Mouse (Mus musculus): Measurements from ENCODE around the gene Fam241a. TPM values are rescaled to one million over a fixed set of nuclear protein-coding genes. Genes with fewer than 3 reads are reported as not detected.
A peak's percentile ranks its signal among the peaks of the same experiment; 100 is the strongest.

The Fam241a gene
- polyA plus RNA-seq, 1 experiment from 2014 or later: 7.4 TPM

DNA sequence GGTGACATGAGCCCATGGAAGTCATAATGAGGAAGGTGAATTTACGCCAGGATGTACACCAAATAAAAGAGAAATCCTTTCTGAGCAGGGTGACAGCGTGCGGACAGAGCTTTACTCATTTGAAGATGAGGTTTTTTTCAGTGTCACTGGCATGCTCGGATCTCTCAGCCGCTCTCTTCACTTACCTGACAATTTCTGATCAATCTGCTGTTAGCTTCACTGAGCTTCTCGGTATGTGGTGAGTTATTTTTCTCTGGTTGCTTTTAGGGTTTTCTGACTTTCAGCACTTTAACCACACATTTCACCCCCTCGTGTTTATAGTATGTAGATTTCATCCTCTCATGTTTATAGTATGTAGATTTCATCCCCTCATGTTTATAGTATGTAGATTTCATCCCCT lies 21.1 kb downstream of the Fam241a start:
- 81% methylated on average over 7 of the region's 7 CpGs for WGBS
- no peaks in the 10 kb centered on the region for H3K36me3 ChIP-seq
- no peaks in the 10 kb centered on the region for H3K9me3 ChIP-seq (replicated peaks)
- no peak overlapping the region for H3K4me2 ChIP-seq
- no peak overlapping the region for H3K9ac ChIP-seq
- H3K4me3 ChIP-seq: no peak overlapping the region
- no peak overlapping the region for H3K27ac ChIP-seq
- no peaks in the 10 kb centered on the region for H3K27me3 ChIP-seq
- ATAC-seq (replicated peaks; ENCODE audit: insufficient number of reproducible peaks, insufficient read depth, low FRiP score, low read depth): no peak
- H3K4me1 ChIP-seq (replicated peaks): no peaks in the 10 kb centered on the region

GRCm38 (mm10) chr3:127874254-127874883 lies 21.8 kb downstream of the Fam241a start:
- H3K27me3 ChIP-seq: no peaks in the 10 kb centered on the region
- no peaks in the 10 kb centered on the region for H3K4me1 ChIP-seq (replicated peaks)
- no peak overlapping the region for H3K27ac ChIP-seq
- H3K9ac ChIP-seq: no peak overlapping the region
- H3K4me2 ChIP-seq: no peak overlapping the region
- H3K36me3 ChIP-seq: no peaks in the 10 kb centered on the region
- H3K4me3 ChIP-seq: no peak overlapping the region
- ATAC-seq (replicated peaks; ENCODE audit: insufficient number of reproducible peaks, insufficient read depth, low FRiP score, low read depth): no peak
- WGBS: 39% methylated on average over 4 of the region's 4 CpGs
- no peaks in the 10 kb centered on the region for H3K9me3 ChIP-seq (replicated peaks)

- Histone ChIP-seq H3K9ac (no peak overlapping the region), H3K4me2 (no peak overlapping the region), H3K27me3 (no peaks in the 10 kb centered on the region), H3K4me3 (no peak overlapping the region), H3K4me1 (replicated peaks) (no peaks in the 10 kb centered on the region), H3K27ac (peak overlapping the region; percentile 35; the same call in 1 of the 2 replicates), H3K36me3 (no peaks in the 10 kb centered on the region), H3K9me3 (replicated peaks) (no peaks in the 10 kb centered on the region)
- WGBS: 56% methylated on average over 9 of the region's 9 CpGs
- ATAC-seq (replicated peaks; ENCODE audit: insufficient number of reproducible peaks, insufficient read depth, low FRiP score, low read depth): peak; percentile 50; the same call in 1 of the 2 replicates
These were observed 24.5 kb downstream of the Fam241a start for GRCm38 (mm10) chr3:127871575-127871974.

GRCm38 (mm10) chr3:127868880-127869279 lies 27.2 kb downstream of the Fam241a start:
- H3K9ac ChIP-seq: no peak overlapping the region
- H3K4me3 ChIP-seq: no peak overlapping the region
- WGBS: 87% methylated on average over 5 of the region's 5 CpGs
- ATAC-seq (replicated peaks; ENCODE audit: insufficient number of reproducible peaks, insufficient read depth, low FRiP score, low read depth): no peak
- H3K27me3 ChIP-seq: no peaks in the 10 kb centered on the region
- H3K27ac ChIP-seq: no peak overlapping the region
- peaks cover 5% of the 10 kb centered on the region; the same call in 1 of the 2 replicates for H3K4me1 ChIP-seq (replicated peaks)
- no peaks in the 10 kb centered on the region for H3K9me3 ChIP-seq (replicated peaks)
- H3K4me2 ChIP-seq: no peak overlapping the region
- no peaks in the 10 kb centered on the region for H3K36me3 ChIP-seq

GRCm38 (mm10) chr3:127868046-127868758 lies 27.9 kb downstream of the Fam241a start:
- no peaks in the 10 kb centered on the region for H3K36me3 ChIP-seq
- H3K27ac ChIP-seq: no peak overlapping the region
- H3K4me2 ChIP-seq: no peak overlapping the region
- no peak overlapping the region for H3K4me3 ChIP-seq
- H3K27me3 ChIP-seq: no peaks in the 10 kb centered on the region
- peaks cover 10% of the 10 kb centered on the region; the same call in 1 of the 2 replicates for H3K4me1 ChIP-seq (replicated peaks)
- no peak for ATAC-seq (replicated peaks; ENCODE audit: insufficient number of reproducible peaks, insufficient read depth, low FRiP score, low read depth)
- H3K9me3 ChIP-seq (replicated peaks): no peaks in the 10 kb centered on the region
- WGBS: 79% methylated on average over 9 of the region's 9 CpGs
- H3K9ac ChIP-seq: no peak overlapping the region

- WGBS: 26% methylated on average over 2 of the region's 2 CpGs
- Histone ChIP-seq H3K4me2 (no peak overlapping the region), H3K27me3 (no peaks in the 10 kb centered on the region), H3K9ac (no peak overlapping the region), H3K27ac (no peak overlapping the region), H3K4me3 (no peak overlapping the region), H3K9me3 (replicated peaks) (no peaks in the 10 kb centered on the region), H3K36me3 (no peaks in the 10 kb centered on the region), H3K4me1 (replicated peaks) (peaks cover 11% of the 10 kb centered on the region; the same call in 1 of the 2 replicates)
- no peak for ATAC-seq (replicated peaks; ENCODE audit: insufficient number of reproducible peaks, insufficient read depth, low FRiP score, low read depth)
These were observed 31.9 kb downstream of the Fam241a start for GRCm38 (mm10) chr3:127864242-127864641.

- WGBS: 47% methylated on average over 3 of the region's 3 CpGs
- Histone ChIP-seq H3K4me2 (no peak overlapping the region), H3K9me3 (replicated peaks) (no peaks in the 10 kb centered on the region), H3K27me3 (no peaks in the 10 kb centered on the region), H3K36me3 (no peaks in the 10 kb centered on the region), H3K4me1 (replicated peaks) (peaks cover 11% of the 10 kb centered on the region; the same call in 1 of the 2 replicates), H3K4me3 (no peak overlapping the region), H3K9ac (no peak overlapping the region), H3K27ac (no peak overlapping the region)
- ATAC-seq (replicated peaks; ENCODE audit: insufficient number of reproducible peaks, insufficient read depth, low FRiP score, low read depth): no peak
These were observed 32.6 kb downstream of the Fam241a start for GRCm38 (mm10) chr3:127863571-127863970.

DNA sequence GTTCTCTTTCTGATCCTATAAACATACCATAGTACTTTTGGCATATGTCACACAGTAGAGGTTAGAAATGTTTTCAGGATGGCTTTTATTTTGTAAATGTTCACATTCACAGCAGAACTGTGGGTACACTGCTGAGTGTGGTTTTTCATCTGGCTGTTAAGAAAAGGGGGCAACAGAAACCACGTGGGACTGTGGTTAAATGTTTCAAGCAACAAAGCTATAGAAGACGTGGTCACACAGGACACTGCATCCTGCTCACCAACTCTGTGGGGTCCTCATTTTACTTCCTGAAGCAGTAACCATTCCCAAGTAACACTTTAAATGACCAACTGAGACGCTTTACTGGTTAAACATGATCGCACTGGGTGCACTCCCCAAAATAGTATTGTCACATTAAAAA lies 33.6 kb downstream of the Fam241a start:
- Histone ChIP-seq H3K27me3 (no peaks in the 10 kb centered on the region), H3K27ac (no peak overlapping the region), H3K4me3 (no peak overlapping the region), H3K4me2 (no peak overlapping the region), H3K9ac (no peak overlapping the region), H3K36me3 (no peaks in the 10 kb centered on the region), H3K9me3 (replicated peaks) (no peaks in the 10 kb centered on the region), H3K4me1 (replicated peaks) (peaks cover 11% of the 10 kb centered on the region; the same call in 1 of the 2 replicates)
- ATAC-seq (replicated peaks; ENCODE audit: insufficient number of reproducible peaks, insufficient read depth, low FRiP score, low read depth): no peak
- WGBS: 69% methylated on average over 4 of the region's 4 CpGs

- Histone ChIP-seq H3K36me3 (no peaks in the 10 kb centered on the region), H3K9ac (no peak overlapping the region), H3K4me2 (no peak overlapping the region), H3K27ac (no peak overlapping the region), H3K9me3 (replicated peaks) (no peaks in the 10 kb centered on the region), H3K27me3 (no peaks in the 10 kb centered on the region), H3K4me3 (no peak overlapping the region), H3K4me1 (replicated peaks) (peaks cover 11% of the 10 kb centered on the region; the same call in 1 of the 2 replicates)
- ATAC-seq (replicated peaks; ENCODE audit: insufficient number of reproducible peaks, insufficient read depth, low FRiP score, low read depth): no peak
- WGBS: 87% methylated on average over 11 of the region's 11 CpGs
These were observed 34.8 kb downstream of the Fam241a start for GRCm38 (mm10) chr3:127861340-127861739.

DNA sequence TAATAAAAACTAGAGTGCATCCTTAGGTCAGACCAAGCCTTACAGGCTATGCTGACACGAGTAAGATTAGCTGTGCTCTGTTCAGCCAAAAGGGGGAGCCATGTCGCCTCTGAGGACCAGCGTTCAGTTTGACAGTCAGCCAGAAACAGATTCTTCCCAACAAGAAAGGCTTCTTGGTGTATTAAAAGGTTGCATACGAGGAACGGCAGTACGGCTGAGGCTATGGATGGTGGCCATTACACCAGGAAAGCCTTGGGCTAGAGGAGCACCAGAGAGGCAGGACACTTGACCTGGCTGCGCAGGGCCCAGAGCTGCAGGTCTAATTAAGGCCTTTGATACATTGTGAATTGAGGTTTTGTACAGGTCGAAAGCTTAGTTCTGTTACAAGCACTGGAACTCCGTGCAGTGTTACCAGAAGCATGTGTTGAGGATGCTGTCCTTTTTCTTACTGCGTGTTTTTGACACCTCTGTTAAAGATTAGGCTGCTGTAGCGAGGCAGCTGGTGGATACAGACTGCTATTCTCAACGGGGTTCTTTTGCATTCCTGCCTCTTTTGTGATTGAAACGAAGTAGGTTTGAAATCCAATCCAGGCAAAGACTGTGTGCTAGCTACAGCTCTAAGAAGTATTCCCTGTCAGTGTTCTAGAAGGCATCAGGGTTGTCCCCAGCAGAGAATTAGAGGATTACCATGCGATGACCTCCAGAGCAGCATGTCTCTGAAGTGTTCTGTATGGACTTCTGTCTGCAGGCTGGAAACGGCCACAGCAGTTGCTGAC lies 42.5 kb downstream of the Fam241a start:
- H3K4me3 ChIP-seq: no peak overlapping the region
- 0 out of 2 replicates have a peak, but pooled peaks cover 4% of the 10 kb centered on the region for H3K4me1 ChIP-seq (replicated peaks)
- 26% methylated on average over 15 of the region's 15 CpGs for WGBS
- peak overlapping the region; percentile 29; the same call in 1 of the 2 replicates for H3K4me2 ChIP-seq
- no peak overlapping the region for H3K9ac ChIP-seq
- 0 out of 2 replicates have a peak, but pooled peaks cover 9% of the 10 kb centered on the region for H3K27me3 ChIP-seq
- no peaks in the 10 kb centered on the region for H3K9me3 ChIP-seq (replicated peaks)
- no peak overlapping the region for H3K27ac ChIP-seq
- H3K36me3 ChIP-seq: no peaks in the 10 kb centered on the region
- ATAC-seq (replicated peaks; ENCODE audit: insufficient number of reproducible peaks, insufficient read depth, low FRiP score, low read depth): no peak

- Histone ChIP-seq H3K9me3 (replicated peaks) (no peaks in the 10 kb centered on the region), H3K4me3 (no peak overlapping the region), H3K9ac (no peak overlapping the region), H3K4me2 (no peak overlapping the region), H3K27ac (no peak overlapping the region), H3K27me3 (0 out of 2 replicates have a peak, but pooled peaks cover 9% of the 10 kb centered on the region), H3K4me1 (replicated peaks) (0 out of 2 replicates have a peak, but pooled peaks cover 4% of the 10 kb centered on the region), H3K36me3 (no peaks in the 10 kb centered on the region)
- 69% methylated on average over 9 of the region's 9 CpGs for WGBS
- ATAC-seq (replicated peaks; ENCODE audit: insufficient number of reproducible peaks, insufficient read depth, low FRiP score, low read depth): no peak
These were observed 43.4 kb downstream of the Fam241a start for GRCm38 (mm10) chr3:127852722-127853121.
